22 mouse cellular contexts compared by ENCODE assay signal in genomic region chr7:144526649-144527048, GRCm38 (mm10). TPM values are rescaled to one million over a fixed set of nuclear protein-coding genes. Genes with fewer than 3 reads are reported as not detected.
DNase-seq lines count a peak whose midpoint lies in the region; ATAC-seq lines count a peak whose summit lies in the region.
"Had no signal": no experiment of that assay in that cellular context is flagged by ENCODE, and none has a peak within 500 bp of the region (broad histone marks: within the 10 kb centered on the region; RNA-seq: fewer than 3 reads in every experiment).

No protein-coding gene starts in this region.

- no peaks in the 10 kb centered on the region for H3K36me3 ChIP-seq in embryonic facial prominence, embryonic 11.5 days (replicated peaks; ENCODE audit: control insufficient read depth, insufficient read depth, low read depth, low read length)
- H3K36me3 ChIP-seq in embryonic facial prominence, embryonic 10.5 days (replicated peaks): no peaks in the 10 kb centered on the region; the same call in 1 of the 2 replicates
- H3K36me3 ChIP-seq in megakaryocyte, embryonic 14.5 days (replicated peaks; ENCODE audit: low read length): peaks cover 80% of the 10 kb centered on the region
- H3K36me3 ChIP-seq: embryonic facial prominence, embryonic 12.5 days; forebrain, embryonic 15.5 days; intestine, embryonic 15.5 days had no signal

- no peaks in the 10 kb centered on the region for H3K27me3 ChIP-seq in embryonic facial prominence, embryonic 11.5 days (ENCODE audit: control insufficient read depth, insufficient read depth, low read length)
- no peaks in the 10 kb centered on the region for H3K27me3 ChIP-seq in embryonic facial prominence, embryonic 10.5 days (replicated peaks; ENCODE audit: low read depth, poor library complexity, severe bottlenecking)
- no peaks in the 10 kb centered on the region for H3K27me3 ChIP-seq in megakaryocyte, embryonic 14.5 days (replicated peaks)
- H3K27me3 ChIP-seq: embryonic facial prominence, embryonic 12.5 days; forebrain, embryonic 15.5 days; intestine, embryonic 15.5 days had no signal

- no peaks in the 10 kb centered on the region for H3K9me3 ChIP-seq in embryonic facial prominence, embryonic 11.5 days (replicated peaks; ENCODE audit: control insufficient read depth, low read length)
- no peaks in the 10 kb centered on the region for H3K9me3 ChIP-seq in embryonic facial prominence, embryonic 10.5 days
- H3K9me3 ChIP-seq in megakaryocyte, embryonic 14.5 days: no peaks in the 10 kb centered on the region
- H3K9me3 ChIP-seq: embryonic facial prominence, embryonic 12.5 days; forebrain, embryonic 15.5 days; intestine, embryonic 15.5 days had no signal

- peak; percentile 4 for DNase-seq in embryonic facial prominence, embryonic 11.5 days (ENCODE audit: low spot score)
- no peak for DNase-seq in embryonic facial prominence, embryonic 10.5 days (ENCODE audit: low spot score)
- DNase-seq in embryo, embryonic 11 days: peak; percentile 11
- peak; percentile 40 for DNase-seq in skeletal muscle tissue, adult 2 months (ENCODE audit: low read depth, low spot score)
- DNase-seq in T-cell, adult 2 months (ENCODE audit: low spot score): no peak
- DNase-seq in layer of hippocampus, adult 11-12 months (ENCODE audit: low spot score): no peak
- DNase-seq: adrenal gland, postnatal 14 days; B cell, adult 2 months; cerebellum, adult 18-20 months; cerebellum, postnatal 10 days; gastrocnemius, postnatal 25 days; heart, adult 11 months; heart, postnatal 10 days; kidney, adult 18-20 months had no signal

- WGBS in embryonic facial prominence, embryonic 11.5 days: 18% methylated on average over 2 of the region's 2 CpGs
- WGBS in embryonic facial prominence, embryonic 10.5 days: 23% methylated on average over 2 of the region's 2 CpGs

- no peak overlapping the region for H3K4me3 ChIP-seq in embryonic facial prominence, embryonic 11.5 days (ENCODE audit: low read depth, low read length)
- no peak overlapping the region for H3K4me3 ChIP-seq in embryonic facial prominence, embryonic 10.5 days
- H3K4me3 ChIP-seq in megakaryocyte, embryonic 14.5 days (replicated peaks): peak overlapping the region; percentile 31
- H3K4me3 ChIP-seq: embryonic facial prominence, embryonic 12.5 days; forebrain, embryonic 15.5 days; intestine, embryonic 15.5 days had no signal

- H3K27ac ChIP-seq in embryonic facial prominence, embryonic 11.5 days (replicated peaks; ENCODE audit: low read depth, low read length): no peak overlapping the region
- no peak overlapping the region for H3K27ac ChIP-seq in embryonic facial prominence, embryonic 10.5 days (replicated peaks)
- H3K27ac ChIP-seq: embryonic facial prominence, embryonic 12.5 days; forebrain, embryonic 15.5 days; hindbrain, embryonic 14.5 days; intestine, embryonic 15.5 days had no signal

- H3K4me1 ChIP-seq in embryonic facial prominence, embryonic 11.5 days (ENCODE audit: control insufficient read depth, insufficient read depth, low read length): no peaks in the 10 kb centered on the region
- H3K4me1 ChIP-seq in embryonic facial prominence, embryonic 10.5 days: peaks cover 28% of the 10 kb centered on the region
- H3K4me1 ChIP-seq in megakaryocyte, embryonic 14.5 days: peaks cover 100% of the 10 kb centered on the region
- H3K4me1 ChIP-seq: intestine, embryonic 15.5 days had no signal

- no peak for ATAC-seq in embryonic facial prominence, embryonic 11.5 days (replicated peaks; ENCODE audit: insufficient number of reproducible peaks, low FRiP score, low TSS enrichment, low read depth)
- ATAC-seq in megakaryocyte, adult 5-6 weeks (ENCODE audit: poor library complexity, severe bottlenecking): no peak
- ATAC-seq: activated CD4-positive, CD25-positive, alpha-beta regulatory T cell, adult 4 months; CD4-positive, CD25-positive, alpha-beta regulatory T cell, adult 4 months; forebrain, embryonic 15.5 days; intestine, embryonic 15.5 days had no signal

- no peak overlapping the region for H3K4me2 ChIP-seq in embryonic facial prominence, embryonic 11.5 days (ENCODE audit: low read depth, low read length)
- H3K4me2 ChIP-seq: embryonic facial prominence, embryonic 12.5 days; forebrain, embryonic 15.5 days; hindbrain, embryonic 14.5 days; intestine, embryonic 15.5 days had no signal

- no peak overlapping the region for H3K9ac ChIP-seq in embryonic facial prominence, embryonic 11.5 days (replicated peaks; ENCODE audit: low read length)
- H3K9ac ChIP-seq: embryonic facial prominence, embryonic 12.5 days; forebrain, embryonic 15.5 days; hindbrain, embryonic 14.5 days; intestine, embryonic 15.5 days had no signal

RNA-seq across cellular contexts. Expression of gene Ppfia1, which starts 26.9 kb away (rescaled TPM):
- polyA plus RNA-seq in embryonic facial prominence, embryonic 11.5 days (2014; fragmentation: Nextera tagmentation; extraction: Ambion mirVana): 37.9 and 41.3 TPM in 2 replicates
- 44.3 and 44.6 TPM in 2 replicates for polyA plus RNA-seq in embryonic facial prominence, embryonic 10.5 days (2016; fragmentation: Nextera tagmentation; extraction: Ambion mirVana)
- polyA plus RNA-seq in megakaryocyte, embryonic 14.5 days (2012; ENCODE audit: insufficient read depth, low replicate concordance): 183 and 335 TPM in 2 replicates
- 41.0 and 47.8 TPM in 2 replicates for total RNA-seq in megakaryocyte, adult 5-6 weeks (2015)
- total RNA-seq in megakaryocyte, adult 5-6 weeks (2017): 37.9 and 55.4 TPM in 2 replicates

RNA-seq across cellular contexts. Expression of gene Fadd, which starts 55.6 kb away (rescaled TPM):
- 10.6 and 11.2 TPM in 2 replicates for polyA plus RNA-seq in embryonic facial prominence, embryonic 11.5 days (2014; fragmentation: Nextera tagmentation; extraction: Ambion mirVana)
- 10.7 and 12.0 TPM in 2 replicates for polyA plus RNA-seq in embryonic facial prominence, embryonic 10.5 days (2016; fragmentation: Nextera tagmentation; extraction: Ambion mirVana)
- polyA plus RNA-seq in megakaryocyte, embryonic 14.5 days (2012; ENCODE audit: insufficient read depth, low replicate concordance): 1.5 and 5.7 TPM in 2 replicates
- total RNA-seq in megakaryocyte, adult 5-6 weeks (2015): 7.4 and 7.5 TPM in 2 replicates
- 2.9 and 4.2 TPM in 2 replicates for total RNA-seq in megakaryocyte, adult 5-6 weeks (2017)

RNA-seq across cellular contexts. Expression of gene Cttn, which starts 55.8 kb away (rescaled TPM):
- 162 and 169 TPM in 2 replicates for polyA plus RNA-seq in embryonic facial prominence, embryonic 11.5 days (2014; fragmentation: Nextera tagmentation; extraction: Ambion mirVana)
- polyA plus RNA-seq in embryonic facial prominence, embryonic 10.5 days (2016; fragmentation: Nextera tagmentation; extraction: Ambion mirVana): 196 and 200 TPM in 2 replicates
- polyA plus RNA-seq in megakaryocyte, embryonic 14.5 days (2012; ENCODE audit: insufficient read depth, low replicate concordance): 83.6 and 311 TPM in 2 replicates
- 0.04 and 0.30 TPM in 2 replicates for total RNA-seq in megakaryocyte, adult 5-6 weeks (2015)
- 0.22 and 1.3 TPM in 2 replicates for total RNA-seq in megakaryocyte, adult 5-6 weeks (2017)

Comparison
In these comparisons a context has a peak if more than half of its experiments do, and no peak if none do; other contexts are left out.
1. DNase-seq: peak in embryonic facial prominence, embryonic 11.5 days (single experiment), embryo, embryonic 11 days (single experiment) and skeletal muscle tissue, adult 2 months (single experiment); none in embryonic facial prominence, embryonic 10.5 days (single experiment), T-cell, adult 2 months (single experiment) and layer of hippocampus, adult 11-12 months (single experiment).